Mouse (Mus musculus): ENCODE measurements around the gene Aes. TPM values are rescaled to one million over a fixed set of nuclear protein-coding genes. Genes with fewer than 3 reads are reported as not detected.

Aes gene
- polyA plus RNA-seq, 1 experiment from 2014 or later: 280 TPM

- no peak overlapping the region for H3K4me2 ChIP-seq (replicated peaks; ENCODE audit: low read depth, low read length)
- no peak overlapping the region for H3K27ac ChIP-seq (ENCODE audit: low read depth, low read length)
- H3K36me3 ChIP-seq (ENCODE audit: control insufficient read depth, insufficient read depth, low read length): no peaks in the 10 kb centered on the region
- no peak for DNase-seq (ENCODE audit: low spot score)
- no peak for ATAC-seq (ENCODE audit: low FRiP score)
- H3K4me3 ChIP-seq (ENCODE audit: low read depth, low read length): no peak overlapping the region
- WGBS: 88% methylated on average over 5 of the region's 5 CpGs
- peaks cover 15% of the 10 kb centered on the region for H3K4me1 ChIP-seq (replicated peaks; ENCODE audit: control insufficient read depth, insufficient read depth, low read length)
- H3K27me3 ChIP-seq (ENCODE audit: control insufficient read depth, insufficient read depth, low read length): no peaks in the 10 kb centered on the region
- no peaks in the 10 kb centered on the region for H3K9me3 ChIP-seq (ENCODE audit: control insufficient read depth, low read length)
- no peak overlapping the region for H3K9ac ChIP-seq (ENCODE audit: low read depth, low read length)
Measured at GRCm38 (mm10) chr10:81541363-81541762, 17.9 kb upstream of the Aes start.

- H3K4me3 ChIP-seq (ENCODE audit: low read depth, low read length): no peak overlapping the region
- no peak overlapping the region for H3K9ac ChIP-seq (ENCODE audit: low read depth, low read length)
- no peaks in the 10 kb centered on the region for H3K27me3 ChIP-seq (ENCODE audit: control insufficient read depth, insufficient read depth, low read length)
- H3K27ac ChIP-seq (ENCODE audit: low read depth, low read length): no peak overlapping the region
- H3K9me3 ChIP-seq (ENCODE audit: control insufficient read depth, low read length): no peaks in the 10 kb centered on the region
- no peak overlapping the region for H3K4me2 ChIP-seq (replicated peaks; ENCODE audit: low read depth, low read length)
- no peaks in the 10 kb centered on the region for H3K36me3 ChIP-seq (ENCODE audit: control insufficient read depth, insufficient read depth, low read length)
- WGBS: 84% methylated on average over 10 of the region's 10 CpGs
- DNase-seq (ENCODE audit: low spot score) (no peak), ATAC-seq (ENCODE audit: low FRiP score) (no peak)
- H3K4me1 ChIP-seq (replicated peaks; ENCODE audit: control insufficient read depth, insufficient read depth, low read length): peaks cover 15% of the 10 kb centered on the region
Measured at GRCm38 (mm10) chr10:81541803-81542202, 17.5 kb upstream of the Aes start.

- DNase-seq (ENCODE audit: low spot score): no peak
- H3K4me3 ChIP-seq (ENCODE audit: low read depth, low read length): peak overlapping the region; percentile 4; the same call in 1 of the 2 replicates
- H3K4me1 ChIP-seq (replicated peaks; ENCODE audit: control insufficient read depth, insufficient read depth, low read length): peaks cover 15% of the 10 kb centered on the region
- peak overlapping the region; percentile 98 for H3K4me2 ChIP-seq (replicated peaks; ENCODE audit: low read depth, low read length)
- ATAC-seq (ENCODE audit: low FRiP score): no peak
- WGBS: 81% methylated on average over 7 of the region's 7 CpGs
- H3K27me3 ChIP-seq (ENCODE audit: control insufficient read depth, insufficient read depth, low read length): no peaks in the 10 kb centered on the region
- H3K9ac ChIP-seq (ENCODE audit: low read depth, low read length): no peak overlapping the region
- H3K27ac ChIP-seq (ENCODE audit: low read depth, low read length): no peak overlapping the region
- H3K36me3 ChIP-seq (ENCODE audit: control insufficient read depth, insufficient read depth, low read length): no peaks in the 10 kb centered on the region
- H3K9me3 ChIP-seq (ENCODE audit: control insufficient read depth, low read length): no peaks in the 10 kb centered on the region
Measured at GRCm38 (mm10) chr10:81542727-81543460, 16.4 kb upstream of the Aes start.

- ATAC-seq (ENCODE audit: low FRiP score) (no peak), DNase-seq (ENCODE audit: low spot score) (no peak)
- no peaks in the 10 kb centered on the region for H3K27me3 ChIP-seq (ENCODE audit: control insufficient read depth, insufficient read depth, low read length)
- H3K4me3 ChIP-seq (ENCODE audit: low read depth, low read length): peak overlapping the region; percentile 90
- H3K36me3 ChIP-seq (ENCODE audit: control insufficient read depth, insufficient read depth, low read length): no peaks in the 10 kb centered on the region
- H3K4me1 ChIP-seq (replicated peaks; ENCODE audit: control insufficient read depth, insufficient read depth, low read length): peaks cover 15% of the 10 kb centered on the region
- H3K9ac ChIP-seq (ENCODE audit: low read depth, low read length): peak overlapping the region; percentile 92
- no peaks in the 10 kb centered on the region for H3K9me3 ChIP-seq (ENCODE audit: control insufficient read depth, low read length)
- 60% methylated on average over 1 of the region's 1 CpGs for WGBS
- H3K4me2 ChIP-seq (replicated peaks; ENCODE audit: low read depth, low read length): peak overlapping the region; percentile 98
- H3K27ac ChIP-seq (ENCODE audit: low read depth, low read length): no peak overlapping the region
Measured at GRCm38 (mm10) chr10:81543633-81544032, 15.7 kb upstream of the Aes start.

DNA sequence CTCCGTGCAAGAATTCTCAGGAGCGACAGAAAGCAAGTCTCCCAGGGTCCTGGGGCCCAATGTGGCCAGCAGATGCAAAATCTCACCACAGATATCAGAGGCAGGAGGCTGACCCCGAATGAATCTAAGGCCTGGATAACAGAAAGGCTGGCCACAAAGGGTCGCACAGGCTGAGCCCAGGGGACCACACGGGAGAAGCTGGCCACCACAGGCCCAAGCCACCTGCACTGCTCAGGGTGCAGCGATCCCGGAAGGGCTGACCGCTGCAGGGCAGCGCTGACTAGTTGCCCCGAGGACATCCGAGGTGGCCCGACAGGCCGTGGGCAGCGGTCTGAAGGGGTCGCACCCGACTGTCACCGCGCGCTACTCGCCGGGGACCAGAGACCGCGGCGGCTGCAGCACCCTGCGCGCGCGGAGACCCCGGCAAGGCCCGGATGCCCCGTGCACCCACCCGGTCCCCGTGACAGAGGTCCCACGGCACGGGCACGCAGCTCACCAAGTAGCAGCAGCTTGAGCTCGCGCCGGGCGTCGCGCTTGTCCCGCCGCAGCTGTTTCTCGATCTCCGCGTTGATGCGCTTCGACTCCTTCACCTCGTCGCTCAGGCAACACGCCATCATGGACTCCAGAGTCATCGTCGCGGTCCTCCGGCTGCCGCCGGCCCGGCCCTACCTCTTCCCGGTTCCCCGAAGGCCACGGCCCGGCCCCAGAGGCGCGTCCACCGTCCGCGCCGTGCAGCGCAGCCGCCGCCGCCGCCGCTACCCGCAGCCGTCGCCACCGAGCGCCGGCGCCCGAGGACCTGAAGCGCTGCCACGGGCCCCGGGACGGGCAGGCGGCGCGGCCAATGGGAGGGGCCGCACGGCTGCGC is 14.8 kb upstream of the Aes start:
- H3K4me1 ChIP-seq (replicated peaks; ENCODE audit: control insufficient read depth, insufficient read depth, low read length): peaks cover 15% of the 10 kb centered on the region
- H3K36me3 ChIP-seq (ENCODE audit: control insufficient read depth, insufficient read depth, low read length): no peaks in the 10 kb centered on the region
- under 1% methylated on average over 92 of the region's 93 CpGs for WGBS
- H3K4me2 ChIP-seq (replicated peaks; ENCODE audit: low read depth, low read length): peak overlapping the region; percentile 98
- H3K27me3 ChIP-seq (ENCODE audit: control insufficient read depth, insufficient read depth, low read length): no peaks in the 10 kb centered on the region
- H3K9ac ChIP-seq (ENCODE audit: low read depth, low read length): peak overlapping the region; percentile 92
- H3K4me3 ChIP-seq (ENCODE audit: low read depth, low read length): peak overlapping the region; percentile 90
- peak overlapping the region; percentile 81 for H3K27ac ChIP-seq (ENCODE audit: low read depth, low read length)
- DNase-seq (ENCODE audit: low spot score) (no peak), ATAC-seq (ENCODE audit: low FRiP score) (peak; percentile 59)
- no peaks in the 10 kb centered on the region for H3K9me3 ChIP-seq (ENCODE audit: control insufficient read depth, low read length)

- Histone ChIP-seq H3K4me3 (ENCODE audit: low read depth, low read length) (peak within 1 kb of the TSS; percentile 90), H3K36me3 (ENCODE audit: control insufficient read depth, insufficient read depth, low read length) (no peaks in the 10 kb centered on the region), H3K4me2 (replicated peaks; ENCODE audit: low read depth, low read length) (peak within 1 kb of the TSS; percentile 98), H3K9ac (ENCODE audit: low read depth, low read length) (peak within 1 kb of the TSS; percentile 92), H3K4me1 (replicated peaks; ENCODE audit: control insufficient read depth, insufficient read depth, low read length) (peaks cover 15% of the 10 kb centered on the region), H3K9me3 (ENCODE audit: control insufficient read depth, low read length) (no peaks in the 10 kb centered on the region), H3K27me3 (ENCODE audit: control insufficient read depth, insufficient read depth, low read length) (no peaks in the 10 kb centered on the region), H3K27ac (ENCODE audit: low read depth, low read length) (peak within 1 kb of the TSS; percentile 86)
- ATAC-seq (ENCODE audit: low FRiP score) (peak; percentile 96), DNase-seq (ENCODE audit: low spot score) (peak; percentile 100)
- WGBS: 2% methylated on average over 47 of the region's 59 CpGs
Measured at GRCm38 (mm10) chr10:81545161-81545747, 14.0 kb upstream of the Aes start, which contains the start of gene Gna11. Gene Gna11 (minus strand): TSS chr10:81545190.

- H3K27ac ChIP-seq (ENCODE audit: low read depth, low read length): no peak overlapping the region
- ATAC-seq (ENCODE audit: low FRiP score) (no peak), DNase-seq (ENCODE audit: low spot score) (no peak)
- 83% methylated on average over 5 of the region's 5 CpGs for WGBS
- H3K36me3 ChIP-seq (ENCODE audit: control insufficient read depth, insufficient read depth, low read length): no peaks in the 10 kb centered on the region
- no peaks in the 10 kb centered on the region for H3K9me3 ChIP-seq (ENCODE audit: control insufficient read depth, low read length)
- H3K27me3 ChIP-seq (ENCODE audit: control insufficient read depth, insufficient read depth, low read length): no peaks in the 10 kb centered on the region
- H3K4me3 ChIP-seq (ENCODE audit: low read depth, low read length): no peak overlapping the region
- no peak overlapping the region for H3K4me2 ChIP-seq (replicated peaks; ENCODE audit: low read depth, low read length)
- no peak overlapping the region for H3K9ac ChIP-seq (ENCODE audit: low read depth, low read length)
- H3K4me1 ChIP-seq (replicated peaks; ENCODE audit: control insufficient read depth, insufficient read depth, low read length): peaks cover 15% of the 10 kb centered on the region
Measured at GRCm38 (mm10) chr10:81546332-81546731, 13.0 kb upstream of the Aes start.

- Histone ChIP-seq H3K4me2 (replicated peaks; ENCODE audit: low read depth, low read length) (no peak overlapping the region), H3K27me3 (ENCODE audit: control insufficient read depth, insufficient read depth, low read length) (no peaks in the 10 kb centered on the region), H3K9ac (ENCODE audit: low read depth, low read length) (no peak overlapping the region), H3K27ac (ENCODE audit: low read depth, low read length) (no peak overlapping the region), H3K9me3 (ENCODE audit: control insufficient read depth, low read length) (no peaks in the 10 kb centered on the region), H3K4me3 (ENCODE audit: low read depth, low read length) (no peak overlapping the region), H3K36me3 (ENCODE audit: control insufficient read depth, insufficient read depth, low read length) (no peaks in the 10 kb centered on the region), H3K4me1 (replicated peaks; ENCODE audit: control insufficient read depth, insufficient read depth, low read length) (peaks cover 15% of the 10 kb centered on the region)
- 93% methylated on average over 13 of the region's 13 CpGs for WGBS
- no peak for DNase-seq (ENCODE audit: low spot score)
- ATAC-seq (ENCODE audit: low FRiP score): no peak
Measured at GRCm38 (mm10) chr10:81546788-81547571, 12.3 kb upstream of the Aes start.

Measured in hindbrain, embryonic 11.5 days (tissue).